Mouse (Mus musculus) liver, adult 2 months (tissue): ENCODE measurements around the gene Slc36a3.

Experiments used
- CTCF ChIP-seq: fragments of 200-500 bp; IDR thresholded peaks from 2 replicates; pipeline ENCODE4 v1.5.1; 2011; ENCODE audit warnings: low read depth, low read length, control low read depth
- POLR2A ChIP-seq: fragments of 200-500 bp; IDR thresholded peaks from 2 replicates; pipeline ENCODE4 v1.6.1; 2011; ENCODE audit warnings: low read length, control low read depth; ENCODE audit not compliant: insufficient read depth; ENCODE audit errors: extremely low read depth

DNA sequence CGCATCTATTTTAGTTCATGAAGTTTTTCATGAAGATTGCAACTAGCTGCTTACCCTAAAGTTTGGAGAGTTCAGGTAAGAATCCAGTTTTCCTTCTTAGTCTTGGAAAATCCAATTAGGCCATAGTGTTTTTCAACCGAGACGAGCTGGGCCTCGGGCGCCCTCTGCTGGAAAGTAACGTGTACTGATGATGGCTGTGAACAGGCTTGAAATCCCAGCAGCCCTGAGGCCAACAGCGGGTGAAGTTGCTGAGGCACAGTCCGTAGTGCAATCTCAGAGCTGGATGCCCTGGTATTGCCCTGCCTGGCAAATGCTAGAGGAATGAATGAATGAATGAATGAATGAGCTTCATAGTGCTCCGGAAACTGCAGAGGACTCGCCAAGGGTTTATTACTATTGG, 64.5 kb downstream of the Slc36a3 start:
- TF ChIP-seq CTCF = peak; percentile 97
- no peak for TF ChIP-seq POLR2A
